In genomic region chr1:90838221-90838620, GRCm38 (mm10) we compare ENCODE assay signal across 8 mouse cellular contexts. TPM values are rescaled to one million over a fixed set of nuclear protein-coding genes. Genes with fewer than 3 reads are reported as not detected.
A peak's percentile ranks its signal among the peaks of the same experiment; 100 is the strongest.
DNase-seq lines count a peak whose midpoint lies in the region; ATAC-seq and TF ChIP-seq lines count a peak whose summit lies in the region.

No protein-coding gene starts in this region.

- 30% methylated on average over 12 of the region's 12 CpGs for WGBS in lung, postnatal 0 days
- 72% methylated on average over 12 of the region's 12 CpGs for WGBS in thymus, adult 2 months

- no peaks in the 10 kb centered on the region for H3K4me1 ChIP-seq in testis, adult 2 months (ENCODE audit: control insufficient read depth, insufficient read depth, low read length)
- peaks cover 3% of the 10 kb centered on the region; the same call in 1 of the 2 replicates for H3K4me1 ChIP-seq in lung, postnatal 0 days (ENCODE audit: insufficient read depth, low read depth, low read length)
- H3K4me1 ChIP-seq in thymus, adult 2 months (replicated peaks; ENCODE audit: control insufficient read depth, insufficient read depth, low read length), result no peaks in the 10 kb centered on the region

- no peak for TF ChIP-seq EP300 in lung, postnatal 0 days (IDR thresholded peaks at IDR 0.05)

- peak overlapping the region; percentile 25 for H3K4me2 ChIP-seq in lung, postnatal 0 days (replicated peaks; ENCODE audit: low read depth, low read length)

- no peaks in the 10 kb centered on the region for H3K36me3 ChIP-seq in testis, adult 2 months (ENCODE audit: control insufficient read depth, insufficient read depth, low read length)
- no peaks in the 10 kb centered on the region for H3K36me3 ChIP-seq in lung, postnatal 0 days (ENCODE audit: insufficient read depth, low read length)
- no peaks in the 10 kb centered on the region for H3K36me3 ChIP-seq in thymus, adult 2 months (ENCODE audit: control insufficient read depth, insufficient read depth, low read length)

- peak overlapping the region; percentile 12; the same call in 1 of the 2 replicates for H3K27ac ChIP-seq in testis, adult 2 months (ENCODE audit: control insufficient read depth, insufficient read depth, low read depth, low read length)
- peak overlapping the region; percentile 71 for H3K27ac ChIP-seq in lung, postnatal 0 days (ENCODE audit: low read length)
- no peak overlapping the region for H3K27ac ChIP-seq in thymus, adult 2 months (ENCODE audit: control insufficient read depth, insufficient read depth, low read length)

- no peaks in the 10 kb centered on the region for H3K9me3 ChIP-seq in lung, postnatal 0 days (ENCODE audit: low read length)

- H3K9ac ChIP-seq in lung, postnatal 0 days (replicated peaks; ENCODE audit: low read depth), result no peak overlapping the region

- no peaks in the 10 kb centered on the region for H3K27me3 ChIP-seq in testis, adult 2 months (ENCODE audit: control insufficient read depth, insufficient read depth, low read length)
- no peaks in the 10 kb centered on the region for H3K27me3 ChIP-seq in lung, postnatal 0 days (replicated peaks; ENCODE audit: insufficient read depth, low read length)
- no peaks in the 10 kb centered on the region for H3K27me3 ChIP-seq in thymus, adult 2 months (ENCODE audit: control insufficient read depth, insufficient read depth, low read length)

- no peak for TF ChIP-seq POLR2A in testis, adult 2 months (IDR thresholded peaks at IDR 0.05; ENCODE audit: control insufficient read depth, low read depth, low read length)
- no peak for TF ChIP-seq POLR2A in thymus, adult 2 months (IDR thresholded peaks at IDR 0.05; ENCODE audit: control insufficient read depth, extremely low read depth, insufficient read depth, low read length, poor library complexity)

- H3K4me3 ChIP-seq in testis, adult 2 months (ENCODE audit: control insufficient read depth, low read depth, low read length), result no peak overlapping the region
- H3K4me3 ChIP-seq in lung, postnatal 0 days (ENCODE audit: low read depth, low read length), result no peak overlapping the region
- no peak overlapping the region for H3K4me3 ChIP-seq in thymus, adult 2 months (ENCODE audit: control insufficient read depth, insufficient read depth, low read length)

- DNase-seq in testis, postnatal 14 days (ENCODE audit: low spot score), result no peak
- DNase-seq in gastrocnemius, postnatal 25 days, result peak; percentile 53
- peak; percentile 66 for DNase-seq in layer of hippocampus, adult 11-12 months (ENCODE audit: low spot score)
- DNase-seq in lung, postnatal 0 days (ENCODE audit: low spot score), result peak; percentile 79
- DNase-seq in thymus, adult 2 months, result no peak
- DNase-seq in thymus, postnatal 25 days, result no peak
- no peak for DNase-seq in thymus, postnatal 14 days

- no peak for TF ChIP-seq CTCF in testis, adult 2 months (IDR thresholded peaks at IDR 0.05; ENCODE audit: control insufficient read depth, insufficient read depth, insufficient replicate concordance, low read depth, low read length)
- no peak for TF ChIP-seq CTCF in lung, postnatal 0 days (IDR thresholded peaks at IDR 0.05)
- no peak for TF ChIP-seq CTCF in thymus, adult 2 months (IDR thresholded peaks at IDR 0.05; ENCODE audit: borderline replicate concordance, control insufficient read depth, extremely low read depth, insufficient read depth, low read length, poor library complexity)

- peak; percentile 55 for ATAC-seq in lung, postnatal 0 days

RNA-seq across cellular contexts. Expression of gene Col6a3, which starts 5.5 kb away (rescaled TPM):
- polyA plus RNA-seq in testis, adult 2 months (2012; rRNA removed), result 5.3 and 5.8 TPM in 2 replicates
- 100 to 1,000 TPM in 1 of 2 experiments, 10 to 100 TPM in 1; 86.2 to 121 TPM for total RNA-seq in gastrocnemius, postnatal 25 days (2021)
- 62.4 and 62.8 TPM in 2 replicates for polyA plus RNA-seq in lung, postnatal 0 days (2015; fragmentation: Nextera tagmentation; extraction: Ambion mirVana)
- 6.5 and 6.8 TPM in 2 replicates for polyA plus RNA-seq in thymus, adult 2 months (2012; rRNA removed)

Comparison
In these comparisons a context has a peak if more than half of its experiments do, and no peak if none do; other contexts are left out.
1. DNase-seq: peak in gastrocnemius, postnatal 25 days (single experiment), layer of hippocampus, adult 11-12 months (single experiment) and lung, postnatal 0 days (single experiment); none in testis, postnatal 14 days (single experiment), thymus, adult 2 months (single experiment), thymus, postnatal 25 days (single experiment) and thymus, postnatal 14 days (single experiment).